Mouse (Mus musculus): ENCODE results near the gene Hist1h1c.
"Not testable (repeated sequence)": the region's sequence is repeated elsewhere in the genome, so short reads cannot be mapped to it uniquely, and the experiment has no call there.

The Hist1h1c gene

GRCm38 (mm10) chr13:23738677-23739068, at the start of gene Hist1h1c:
TSS of gene Hist1h1c (plus strand) at chr13:23738808.
- DNase-seq: peak; percentile 95

- no peak for DNase-seq
Observed at GRCm38 (mm10) chr13:23688956-23689355, 49.7 kb upstream of the Hist1h1c start.

GRCm38 (mm10) chr13:23689459-23689858, 49.1 kb upstream of the Hist1h1c start:
- DNase-seq: no peak

GRCm38 (mm10) chr13:23693856-23694440, 44.7 kb upstream of the Hist1h1c start:
- no peak for DNase-seq

- DNase-seq: no peak
Observed at GRCm38 (mm10) chr13:23694956-23695355, 43.7 kb upstream of the Hist1h1c start.

- no peak for DNase-seq
Observed at GRCm38 (mm10) chr13:23695514-23695913, 43.1 kb upstream of the Hist1h1c start, which contains the start of gene Hist1h1t. TSS of gene Hist1h1t (plus strand) at chr13:23695814.

GRCm38 (mm10) chr13:23696061-23696474, 42.5 kb upstream of the Hist1h1c start:
- no peak for DNase-seq

- DNase-seq: peak; percentile 83
Observed at GRCm38 (mm10) chr13:23697491-23698299, 40.9 kb upstream of the Hist1h1c start.

- peak; percentile 100 for DNase-seq
Observed at GRCm38 (mm10) chr13:23698300-23698693, 40.3 kb upstream of the Hist1h1c start, which contains the start of gene Hist1h4c. TSS of gene Hist1h4c (minus strand) at chr13:23698454.

GRCm38 (mm10) chr13:23698996-23699395, 39.6 kb upstream of the Hist1h1c start:
- DNase-seq: peak; percentile 72

GRCm38 (mm10) chr13:23699767-23700166, 38.8 kb upstream of the Hist1h1c start:
- DNase-seq: no peak

- peak; percentile 86 for DNase-seq
Observed at GRCm38 (mm10) chr13:23700786-23701520, 37.7 kb upstream of the Hist1h1c start.

GRCm38 (mm10) chr13:23702220-23702619, 36.4 kb upstream of the Hist1h1c start:
- DNase-seq: no peak

- DNase-seq: not testable (repeated sequence)
Observed at GRCm38 (mm10) chr13:23702801-23703200, 35.8 kb upstream of the Hist1h1c start.

- DNase-seq: no peak
Observed at GRCm38 (mm10) chr13:23705751-23706356, 32.8 kb upstream of the Hist1h1c start.

- no peak for DNase-seq
Observed at GRCm38 (mm10) chr13:23706771-23707170, 31.8 kb upstream of the Hist1h1c start.

- no peak for DNase-seq
Observed at GRCm38 (mm10) chr13:23708041-23708440, 30.6 kb upstream of the Hist1h1c start.

- DNase-seq: no peak
Observed at GRCm38 (mm10) chr13:23708654-23709053, 30.0 kb upstream of the Hist1h1c start.

- DNase-seq: peak; percentile 46
Observed at GRCm38 (mm10) chr13:23709714-23710373, 28.8 kb upstream of the Hist1h1c start.

- DNase-seq: peak; percentile 75
Observed at GRCm38 (mm10) chr13:23710374-23711089, 28.1 kb upstream of the Hist1h1c start, which contains the start of gene Hfe. TSS of gene Hfe (minus strand) at chr13:23710854.

GRCm38 (mm10) chr13:23716261-23717042, 22.2 kb upstream of the Hist1h1c start:
- no peak for DNase-seq

Measured in retina, postnatal 1 day (tissue).